Mouse (Mus musculus) hindbrain, embryonic 10.5 days (tissue): ENCODE data around the gene Tmem41a. TPM values are rescaled to one million over a fixed set of nuclear protein-coding genes. Genes with fewer than 3 reads are reported as not detected.
"Not testable (repeated sequence)": the region's sequence is repeated elsewhere in the genome, so short reads cannot be mapped to it uniquely, and the experiment has no call there.

Experiments used
- DNase-seq: peaks from one replicate; pipeline ENCODE4 v3.0.0-alpha.2; 2017; ENCODE audit warnings: low spot score
- H3K27ac ChIP-seq: fragments of 300-500 bp; sonication (generic); 2 replicates; pipeline ENCODE4 v1.5.1; 2016; ENCODE audit warnings: mild to moderate bottlenecking, moderate library complexity
- H3K27me3 ChIP-seq: fragments of 300-500 bp; sonication (generic); 2 replicates; pipeline ENCODE4 v1.6.1; 2016; ENCODE audit warnings: mild to moderate bottlenecking; ENCODE audit not compliant: poor library complexity, insufficient read depth, severe bottlenecking
- H3K36me3 ChIP-seq: fragments of 300-500 bp; sonication (generic); 2 replicates; pipeline ENCODE4 v1.6.1; 2016; ENCODE audit warnings: mild to moderate bottlenecking, moderate library complexity
- H3K4me1 ChIP-seq: fragments of 300-500 bp; sonication (generic); replicated peaks from 2 replicates; pipeline ENCODE4 v1.6.1; 2016; ENCODE audit warnings: mild to moderate bottlenecking
- H3K4me3 ChIP-seq: fragments of 300-500 bp; sonication (generic); 2 replicates; pipeline ENCODE4 v1.5.1; 2016; ENCODE audit warnings: mild to moderate bottlenecking, moderate library complexity
- H3K9me3 ChIP-seq: fragments of 300-500 bp; sonication (generic); 2 replicates; pipeline ENCODE4 v1.6.1; 2016; ENCODE audit warnings: mild to moderate bottlenecking, moderate library complexity
- WGBS: fragments of 180-500 bp; shearing (Covaris S2); methylation state at CpG from one replicate; pipeline ENCODE4 v1.1.7; 2016; 5-methylcytosine and 5-hydroxymethylcytosine counted together
- polyA plus RNA-seq: library from polyadenylated mRNA; unstranded; fragments of >200 nt; fragmentation: Nextera tagmentation; extraction: Ambion mirVana; gene quantifications from 2 replicates; pipeline ENCODE4 v1.2.1, GENCODE M21; 2016

Gene Tmem41a
- polyA plus RNA-seq, 1 experiment from 2014 or later: 38.9 TPM

GRCm38 (mm10) chr16:21970536-21970935 lies 23.2 kb upstream of the Tmem41a start:
- no peak for DNase-seq
- WGBS: 87% methylated on average over 6 of the region's 6 CpGs
- H3K27ac ChIP-seq: no peak overlapping the region

GRCm38 (mm10) chr16:21969874-21970273 lies 22.5 kb upstream of the Tmem41a start:
- Histone ChIP-seq H3K9me3 (no peaks in the 10 kb centered on the region), H3K4me1 (0 out of 2 replicates have a peak, but pooled peaks cover 4% of the 10 kb centered on the region), H3K36me3 (no peaks in the 10 kb centered on the region), H3K4me3 (no peak overlapping the region), H3K27ac (no peak overlapping the region), H3K27me3 (no peaks in the 10 kb centered on the region; the same call in 1 of the 2 replicates)
- DNase-seq: no peak
- 71% methylated on average over 4 of the region's 5 CpGs for WGBS

More at GRCm38 (mm10) chr16:21970536-21970935, 23.2 kb upstream of the Tmem41a start:
- Histone ChIP-seq H3K36me3 (no peaks in the 10 kb centered on the region), H3K27me3 (peaks cover 3% of the 10 kb centered on the region; the same call in 1 of the 2 replicates), H3K4me1 (0 out of 2 replicates have a peak, but pooled peaks cover 4% of the 10 kb centered on the region), H3K9me3 (no peaks in the 10 kb centered on the region), H3K4me3 (no peak overlapping the region)

GRCm38 (mm10) chr16:21965576-21965975 lies 18.2 kb upstream of the Tmem41a start:
- Histone ChIP-seq H3K27me3 (no peaks in the 10 kb centered on the region; the same call in none of the 2 replicates), H3K9me3 (no peaks in the 10 kb centered on the region), H3K4me3 (no peak overlapping the region), H3K4me1 (no peaks in the 10 kb centered on the region), H3K27ac (no peak overlapping the region), H3K36me3 (no peaks in the 10 kb centered on the region)
- WGBS: 82% methylated on average over 3 of the region's 3 CpGs
- DNase-seq: no peak

- no peaks in the 10 kb centered on the region; the same call in 1 of the 2 replicates for H3K27me3 ChIP-seq
- H3K9me3 ChIP-seq: no peaks in the 10 kb centered on the region
- no peak overlapping the region for H3K4me3 ChIP-seq
- no peaks in the 10 kb centered on the region for H3K36me3 ChIP-seq
- 84% methylated on average over 12 of the region's 12 CpGs for WGBS
- no peaks in the 10 kb centered on the region for H3K4me1 ChIP-seq
- no peak overlapping the region for H3K27ac ChIP-seq
- DNase-seq: no peak
Observed at GRCm38 (mm10) chr16:21955591-21955990, 8.2 kb upstream of the Tmem41a start.

GRCm38 (mm10) chr16:21928471-21928870 lies 18.9 kb downstream of the Tmem41a start:
- H3K9me3 ChIP-seq: no peaks in the 10 kb centered on the region
- H3K4me3 ChIP-seq: no peak overlapping the region
- H3K27ac ChIP-seq: no peak overlapping the region
- no peaks in the 10 kb centered on the region for H3K27me3 ChIP-seq
- 81% methylated on average over 13 of the region's 13 CpGs for WGBS
- no peaks in the 10 kb centered on the region for H3K4me1 ChIP-seq
- peaks cover 59% of the 10 kb centered on the region for H3K36me3 ChIP-seq
- no peak for DNase-seq

- no peaks in the 10 kb centered on the region for H3K27me3 ChIP-seq
- peaks cover 54% of the 10 kb centered on the region for H3K36me3 ChIP-seq
- no peak overlapping the region for H3K27ac ChIP-seq
- no peak for DNase-seq
- no peaks in the 10 kb centered on the region for H3K9me3 ChIP-seq
- no peaks in the 10 kb centered on the region for H3K4me1 ChIP-seq
- no peak overlapping the region for H3K4me3 ChIP-seq
- WGBS: 72% methylated on average over 7 of the region's 7 CpGs
Observed at GRCm38 (mm10) chr16:21916681-21917080, 30.7 kb downstream of the Tmem41a start.

- Histone ChIP-seq H3K36me3 (peaks cover 57% of the 10 kb centered on the region), H3K4me3 (no peak overlapping the region), H3K27me3 (no peaks in the 10 kb centered on the region), H3K27ac (no peak overlapping the region), H3K4me1 (peaks cover 7% of the 10 kb centered on the region), H3K9me3 (no peaks in the 10 kb centered on the region)
- no peak for DNase-seq
- WGBS: 94% methylated on average over 6 of the region's 6 CpGs
Observed at GRCm38 (mm10) chr16:21913347-21913746, 34.0 kb downstream of the Tmem41a start.

GRCm38 (mm10) chr16:21908906-21909305 lies 38.4 kb downstream of the Tmem41a start:
- H3K36me3 ChIP-seq: peaks cover 68% of the 10 kb centered on the region
- 33% methylated on average over 6 of the region's 8 CpGs for WGBS
- H3K9me3 ChIP-seq, DNase-seq, H3K27me3 ChIP-seq, H3K27ac ChIP-seq, H3K4me3 ChIP-seq: not testable (repeated sequence)
- H3K4me1 ChIP-seq: peaks cover 13% of the 10 kb centered on the region

GRCm38 (mm10) chr16:21906902-21907301 lies 40.5 kb downstream of the Tmem41a start:
- DNase-seq: no peak
- peaks cover 13% of the 10 kb centered on the region for H3K4me1 ChIP-seq
- no peak overlapping the region for H3K4me3 ChIP-seq
- peaks cover 53% of the 10 kb centered on the region for H3K36me3 ChIP-seq
- WGBS: 88% methylated on average over 6 of the region's 6 CpGs
- no peak overlapping the region for H3K27ac ChIP-seq
- H3K27me3 ChIP-seq: no peaks in the 10 kb centered on the region
- H3K9me3 ChIP-seq: no peaks in the 10 kb centered on the region

GRCm38 (mm10) chr16:21905996-21906395 lies 41.4 kb downstream of the Tmem41a start:
- Histone ChIP-seq H3K36me3 (peaks cover 47% of the 10 kb centered on the region), H3K27ac (no peak overlapping the region), H3K9me3 (no peaks in the 10 kb centered on the region), H3K4me1 (peaks cover 13% of the 10 kb centered on the region), H3K4me3 (no peak overlapping the region), H3K27me3 (no peaks in the 10 kb centered on the region)
- 91% methylated on average over 7 of the region's 7 CpGs for WGBS
- no peak for DNase-seq

GRCm38 (mm10) chr16:21904636-21905035 lies 42.7 kb downstream of the Tmem41a start:
- no peak for DNase-seq
- Histone ChIP-seq H3K4me1 (peaks cover 13% of the 10 kb centered on the region), H3K36me3 (peaks cover 38% of the 10 kb centered on the region), H3K9me3 (no peaks in the 10 kb centered on the region), H3K27me3 (no peaks in the 10 kb centered on the region), H3K27ac (no peak overlapping the region), H3K4me3 (no peak overlapping the region)
- 88% methylated on average over 10 of the region's 10 CpGs for WGBS

GRCm38 (mm10) chr16:21901286-21901685 lies 46.1 kb downstream of the Tmem41a start:
- H3K4me3 ChIP-seq: no peak overlapping the region
- H3K27me3 ChIP-seq: no peaks in the 10 kb centered on the region
- no peaks in the 10 kb centered on the region for H3K4me1 ChIP-seq
- no peak for DNase-seq
- no peak overlapping the region for H3K27ac ChIP-seq
- WGBS: 78% methylated on average over 5 of the region's 5 CpGs
- peaks cover 22% of the 10 kb centered on the region; the same call in 1 of the 2 replicates for H3K36me3 ChIP-seq
- H3K9me3 ChIP-seq: no peaks in the 10 kb centered on the region

GRCm38 (mm10) chr16:21893890-21894289 lies 53.5 kb downstream of the Tmem41a start:
- WGBS: 91% methylated on average over 6 of the region's 6 CpGs
- Histone ChIP-seq H3K4me3 (no peak overlapping the region), H3K4me1 (peaks cover 3% of the 10 kb centered on the region; the same call in 1 of the 2 replicates)

GRCm38 (mm10) chr16:21887601-21888000 lies 59.8 kb downstream of the Tmem41a start:
- Histone ChIP-seq H3K36me3 (peaks cover 15% of the 10 kb centered on the region), H3K4me1 (peaks cover 3% of the 10 kb centered on the region; the same call in 1 of the 2 replicates), H3K27me3 (no peaks in the 10 kb centered on the region), H3K4me3 (no peak overlapping the region), H3K27ac (no peak overlapping the region), H3K9me3 (no peaks in the 10 kb centered on the region)
- 93% methylated on average over 2 of the region's 2 CpGs for WGBS
- DNase-seq: no peak

More at GRCm38 (mm10) chr16:21893890-21894289, 53.5 kb downstream of the Tmem41a start:
- Histone ChIP-seq H3K36me3 (peaks cover 16% of the 10 kb centered on the region), H3K27ac (no peak overlapping the region), H3K9me3 (no peaks in the 10 kb centered on the region), H3K27me3 (no peaks in the 10 kb centered on the region)
- no peak for DNase-seq
